Mouse (Mus musculus) monocyte, adult 5-6 weeks (primary cell): ENCODE data around the gene Ddx42. TPM values are rescaled to one million over a fixed set of nuclear protein-coding genes. Genes with fewer than 3 reads are reported as not detected.

Experiments used
- ATAC-seq: fragments of 153-309, 156-312 bp; replicated peaks from 2 replicates; pipeline ENCODE4 v1.8.0; 2017; ENCODE audit warnings: mild to moderate bottlenecking; ENCODE audit not compliant: low TSS enrichment, insufficient number of reproducible peaks, severe bottlenecking, poor library complexity, low FRiP score
- total RNA-seq: library from RNA; stranded (forward); fragments of 200-1000, 200-491, 200-594 nt; gene quantifications from 3 replicates; pipeline ENCODE4 v1.2.3, GENCODE M21; 2017

Gene Ddx42
- total RNA-seq, 1 experiment from 2014 or later: 119 TPM

DNA sequence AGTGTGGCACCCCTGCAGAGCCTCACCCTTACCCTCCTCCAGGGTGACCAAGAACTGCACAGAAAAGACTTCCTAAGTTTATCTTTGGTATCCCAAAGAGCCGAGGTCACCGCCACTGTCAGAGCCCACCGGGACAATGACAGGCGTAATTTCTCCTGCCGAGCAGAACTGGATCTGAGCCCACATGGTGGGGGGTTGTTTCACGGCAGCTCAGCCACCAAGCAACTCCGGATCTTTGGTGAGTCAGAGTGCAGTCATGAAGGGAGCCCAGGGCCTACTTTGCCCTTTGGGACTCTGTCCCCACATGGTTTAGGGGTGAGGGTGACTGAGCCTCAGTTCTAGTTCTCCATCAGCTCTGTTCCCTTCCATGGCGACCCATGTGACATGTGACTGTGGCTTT is 67.4 kb downstream of the Ddx42 start:
- no peak for ATAC-seq

DNA sequence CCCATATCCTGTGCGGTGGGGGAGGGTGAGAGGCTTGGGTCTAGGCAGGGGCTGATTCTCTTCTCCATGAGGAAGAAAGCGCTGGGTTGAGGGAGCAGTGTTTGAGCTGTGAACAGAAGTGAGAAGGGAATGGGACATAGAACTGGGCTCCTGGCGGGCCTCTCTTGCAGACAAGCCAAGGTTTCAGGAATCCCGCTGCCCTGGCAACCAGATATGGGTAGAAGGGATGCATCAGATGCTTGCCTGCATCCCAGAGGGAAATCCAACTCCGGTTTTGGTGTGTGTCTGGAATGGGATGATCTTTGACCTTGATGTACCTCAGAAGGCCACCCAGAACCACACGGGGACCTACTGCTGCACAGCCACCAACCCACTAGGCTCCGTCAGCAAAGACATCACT is 69.5 kb downstream of the Ddx42 start:
- no peak for ATAC-seq

DNA sequence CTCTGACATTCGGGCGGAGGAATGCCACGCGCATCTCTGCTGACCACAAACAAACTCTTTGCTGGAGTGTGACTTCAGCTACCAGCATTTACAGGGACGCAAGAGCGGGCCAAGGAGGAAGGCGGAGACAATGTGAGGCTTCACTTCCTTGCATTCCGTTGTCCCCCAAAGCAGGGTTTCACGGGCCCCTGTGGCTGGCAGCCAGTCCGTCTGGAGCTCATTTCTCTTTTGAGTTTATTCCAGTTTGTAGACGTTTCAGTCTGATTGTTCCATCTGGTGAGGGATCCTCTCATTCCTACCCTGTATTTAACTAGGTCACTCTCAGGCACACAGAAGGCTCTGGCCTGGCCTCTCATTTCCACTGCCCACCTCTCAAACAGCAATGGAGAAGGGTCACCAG is 70.3 kb downstream of the Ddx42 start:
- no peak for ATAC-seq

DNA sequence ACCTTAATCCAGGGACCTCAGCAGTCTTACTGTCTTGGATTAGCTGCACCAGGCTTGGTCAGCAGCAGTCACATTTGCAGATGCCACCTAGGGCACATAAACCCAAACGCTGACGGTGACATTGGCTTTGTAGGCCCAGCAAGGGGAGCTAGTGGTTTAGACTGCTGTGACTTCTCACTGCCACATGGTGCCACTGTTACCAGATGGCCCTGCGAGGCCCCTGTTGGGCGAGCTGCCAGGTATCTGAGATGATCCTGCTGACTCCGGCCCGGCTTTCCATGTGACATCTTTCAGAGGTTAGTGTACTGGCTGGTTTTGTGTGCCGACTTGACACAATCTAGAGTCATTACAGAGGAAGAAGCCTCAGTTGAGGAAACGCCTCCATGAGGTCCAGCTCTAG is 72.6 kb downstream of the Ddx42 start:
- no peak for ATAC-seq

DNA sequence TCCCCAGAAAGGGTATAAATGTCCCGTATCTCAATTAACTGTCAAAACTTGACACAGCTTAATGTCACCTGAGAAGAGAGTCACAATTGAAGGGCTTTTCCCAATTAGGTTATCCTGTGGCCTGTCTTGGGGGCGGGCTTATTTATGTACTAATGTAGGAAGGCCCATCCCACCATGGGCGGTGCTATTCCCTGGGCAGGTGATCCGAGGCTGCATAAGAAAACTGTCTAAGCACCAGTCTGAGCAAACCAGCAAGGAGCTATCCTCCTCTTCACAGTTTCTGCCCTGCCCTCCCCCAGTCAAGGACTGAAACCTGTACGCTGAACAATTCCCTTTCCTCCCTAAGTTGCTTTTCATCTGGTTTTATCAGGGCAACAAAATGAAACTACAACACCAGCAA is 73.7 kb downstream of the Ddx42 start:
- no peak for ATAC-seq

DNA sequence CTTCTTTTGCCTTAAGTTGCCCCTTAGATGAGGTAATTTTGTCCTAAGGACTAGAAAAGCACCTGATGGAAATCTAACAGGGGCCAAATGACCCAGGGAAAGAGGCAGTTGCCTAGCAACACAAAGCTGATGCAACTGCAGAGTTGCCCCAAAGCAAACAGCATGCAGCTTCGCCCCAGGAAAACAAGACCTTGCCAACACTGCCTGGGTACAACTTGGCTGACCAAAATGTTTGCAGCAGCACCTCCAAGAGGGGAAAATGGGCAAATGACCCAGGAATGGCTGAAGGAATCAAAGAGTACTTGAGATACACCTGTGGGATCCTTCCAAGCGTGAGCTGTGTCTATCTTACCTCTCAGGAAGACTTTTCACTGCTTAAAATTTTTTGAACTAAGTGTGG is 75.1 kb downstream of the Ddx42 start:
- ATAC-seq: no peak

Other genes starting within 250 kb of the Ddx42 start
- gene Ace, start 249.0 kb upstream of the Ddx42 start, total RNA-seq: 365 to 424 TPM (median 376 TPM) in 3 replicates
- 0.19 TPM in 1 of 3 replicates, not detected in the others for gene Ace3, start 222.3 kb upstream of the Ddx42 start, total RNA-seq
- 0.97 TPM in 1 of 3 replicates, not detected in the others for gene Kcnh6, start 208.8 kb upstream of the Ddx42 start, total RNA-seq
- gene Dcaf7, start 180.1 kb upstream of the Ddx42 start, total RNA-seq: 35.3 to 62.0 TPM (median 35.7 TPM) in 3 replicates
- 9.0 to 12.7 TPM (median 10.2 TPM) in 3 replicates for gene Taco1, start 150.9 kb upstream of the Ddx42 start, total RNA-seq
- gene Map3k3, start 132.3 kb upstream of the Ddx42 start, total RNA-seq: 105 to 136 TPM (median 123 TPM) in 3 replicates
- not detected in 3 replicates for gene Gm10840, start 56.1 kb upstream of the Ddx42 start, total RNA-seq
- gene Limd2, start 56.1 kb upstream of the Ddx42 start, total RNA-seq: 91.7 to 118 TPM (median 94.0 TPM) in 3 replicates
- gene Strada, start 14.8 kb upstream of the Ddx42 start, total RNA-seq: 20.0 to 33.6 TPM (median 21.1 TPM) in 3 replicates
- 131 to 182 TPM (median 140 TPM) in 3 replicates for gene Ccdc47, start 582 bp upstream of the Ddx42 start, total RNA-seq
- 77.3 to 82.1 TPM (median 79.9 TPM) in 3 replicates for gene Ftsj3, start 39.2 kb downstream of the Ddx42 start, total RNA-seq
- 75.9 to 107 TPM (median 106 TPM) in 3 replicates for gene Psmc5, start 39.2 kb downstream of the Ddx42 start, total RNA-seq
- gene Smarcd2, start 56.0 kb downstream of the Ddx42 start, total RNA-seq: 131 to 175 TPM (median 165 TPM) in 3 replicates
- not detected in 3 replicates for gene Tcam1, start 59.7 kb downstream of the Ddx42 start, total RNA-seq
- 1.5 TPM in 1 of 3 replicates, not detected in the others for gene Gh, start 84.9 kb downstream of the Ddx42 start, total RNA-seq
- gene Cd79b, start 97.8 kb downstream of the Ddx42 start, total RNA-seq: 105 to 131 TPM (median 123 TPM) in 3 replicates
- 0.11 to 0.38 TPM (median 0.29 TPM) in 3 replicates for gene Scn4a, start 136.4 kb downstream of the Ddx42 start, total RNA-seq
- not detected in 3 replicates for gene Prr29, start 148.5 kb downstream of the Ddx42 start, total RNA-seq
- gene Icam2, start 171.1 kb downstream of the Ddx42 start, total RNA-seq: 32.3 to 70.2 TPM (median 56.4 TPM) in 3 replicates